Mouse (Mus musculus): Measurements from ENCODE around the gene Lama2. TPM values are rescaled to one million over a fixed set of nuclear protein-coding genes. Genes with fewer than 3 reads are reported as not detected.

Gene Lama2
- polyA plus RNA-seq (2015; fragmentation: Nextera tagmentation; extraction: Ambion mirVana): 20.4 and 20.7 TPM in 2 replicates

DNA sequence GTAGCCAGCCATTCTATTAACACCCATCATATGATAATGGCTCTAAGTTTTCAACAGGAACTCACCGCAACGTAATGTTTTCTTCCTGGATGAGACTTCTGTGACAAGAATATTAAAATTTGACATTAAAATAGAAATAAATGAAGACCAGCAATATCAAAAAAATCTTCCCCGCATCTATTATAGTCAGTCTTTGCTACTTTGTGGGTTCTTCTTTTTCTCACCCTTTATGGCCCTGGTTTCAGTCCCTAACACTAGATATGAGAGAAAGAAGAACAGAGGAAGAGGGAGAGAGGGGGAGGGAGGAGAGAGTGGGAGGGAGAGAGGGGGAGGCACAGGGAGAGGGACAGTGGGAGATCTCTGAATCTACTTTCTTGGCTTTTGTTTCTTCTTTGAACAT lies at the start of gene Lama2:
Gene Lama2 (minus strand): TSS at position 101 of the 400 bp plus-strand sequence.

